Mouse (Mus musculus): Measurements from ENCODE around the gene Atxn7l2.

DNA sequence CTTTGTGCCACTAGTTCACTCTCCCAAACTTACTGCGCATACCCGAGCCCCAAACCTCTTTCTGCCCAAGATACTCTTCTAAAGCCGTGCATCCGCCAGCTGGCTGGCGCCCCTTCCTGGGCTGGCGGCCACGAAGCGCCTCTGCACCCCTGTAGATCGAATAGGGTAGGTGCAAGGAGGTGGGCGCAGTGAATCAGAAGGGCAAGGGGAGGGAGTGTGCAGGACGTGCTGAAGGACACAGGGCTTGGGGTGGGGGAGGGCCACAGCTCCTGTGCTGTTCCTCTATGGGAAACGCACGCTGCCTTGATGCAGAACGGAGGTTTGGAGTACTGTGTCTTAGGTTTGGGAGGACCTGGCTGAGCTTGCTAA lies at the start of gene Atxn7l2:
- TF ChIP-seq GATA1 (IDR thresholded peaks at IDR 0.05; ENCODE audit: low read length) (no peak), TAL1 (IDR thresholded peaks at IDR 0.05; ENCODE audit: low read length) (no peak)

All from erythroblast, embryonic 14.5 days (primary cell).